Mouse (Mus musculus) testis, adult 2 months (tissue): ENCODE data around the gene Rai14. TPM values are rescaled to one million over a fixed set of nuclear protein-coding genes. Genes with fewer than 3 reads are reported as not detected.

ENCODE experiments used
- H3K27ac ChIP-seq: fragments of 200-500 bp; 2 replicates; pipeline ENCODE4 v1.5.1; 2012; ENCODE audit warnings: low read depth, low read length; ENCODE audit not compliant: control insufficient read depth, insufficient read depth
- H3K27me3 ChIP-seq: fragments of 200-500 bp; 2 replicates; pipeline ENCODE4 v1.6.1; 2012; ENCODE audit warnings: mild to moderate bottlenecking, low read length, moderate library complexity; ENCODE audit not compliant: control insufficient read depth, insufficient read depth
- H3K36me3 ChIP-seq: fragments of 200-500 bp; 2 replicates; pipeline ENCODE4 v1.6.1; 2012; ENCODE audit warnings: mild to moderate bottlenecking, low read length; ENCODE audit not compliant: control insufficient read depth, insufficient read depth
- H3K4me1 ChIP-seq: fragments of 200-500 bp; 2 replicates; pipeline ENCODE4 v1.6.1; 2012; ENCODE audit warnings: low read length; ENCODE audit not compliant: control insufficient read depth, insufficient read depth
- H3K4me3 ChIP-seq: fragments of 200-500 bp; 2 replicates; pipeline ENCODE4 v1.5.1; 2012; ENCODE audit warnings: low read depth, mild to moderate bottlenecking, low read length, moderate library complexity, mixed read lengths; ENCODE audit not compliant: control insufficient read depth
- CTCF ChIP-seq: fragments of 200-500 bp; IDR thresholded peaks from 2 replicates; pipeline ENCODE4 v1.5.1; 2012; ENCODE audit warnings: low read depth, mild to moderate bottlenecking, inconsistent platforms, low read length, moderate library complexity; ENCODE audit not compliant: control insufficient read depth, insufficient read depth, insufficient replicate concordance
- POLR2A ChIP-seq: fragments of 200-500 bp; IDR thresholded peaks from 2 replicates; pipeline ENCODE4 v1.6.1; 2012; ENCODE audit warnings: low read depth, mild to moderate bottlenecking, inconsistent platforms, low read length, moderate library complexity; ENCODE audit not compliant: control insufficient read depth
- polyA plus RNA-seq: library from polyadenylated mRNA; depleted of rRNA; stranded (reverse); fragments of >200 nt; gene quantifications from 2 replicates; pipeline ENCODE4 v1.2.3, GENCODE M21; 2012

The Rai14 gene
- polyA plus RNA-seq, 1 experiment = 80.0 TPM

GRCm38 (mm10) chr15:10680514-10680913, 33.9 kb downstream of the Rai14 start:
- H3K4me1 ChIP-seq = peaks cover 10% of the 10 kb centered on the region
- H3K4me3 ChIP-seq = no peak overlapping the region
- TF ChIP-seq CTCF (no peak), POLR2A (no peak)
- no peaks in the 10 kb centered on the region for H3K27me3 ChIP-seq
- no peaks in the 10 kb centered on the region for H3K36me3 ChIP-seq
- H3K27ac ChIP-seq = no peak overlapping the region

- Histone ChIP-seq H3K4me3 (no peak overlapping the region), H3K27ac (no peak overlapping the region; the same call in 1 of the 2 replicates), H3K36me3 (no peaks in the 10 kb centered on the region), H3K4me1 (peaks cover 10% of the 10 kb centered on the region), H3K27me3 (no peaks in the 10 kb centered on the region)
- TF ChIP-seq POLR2A (no peak), CTCF (no peak)
These were observed 34.9 kb downstream of the Rai14 start for GRCm38 (mm10) chr15:10679571-10679970.

- H3K27me3 ChIP-seq = no peaks in the 10 kb centered on the region
- no peaks in the 10 kb centered on the region for H3K36me3 ChIP-seq
- peaks cover 5% of the 10 kb centered on the region for H3K4me1 ChIP-seq
- no peak overlapping the region for H3K27ac ChIP-seq
- TF ChIP-seq CTCF (no peak), POLR2A (no peak)
- no peak overlapping the region for H3K4me3 ChIP-seq
These were observed 38.6 kb downstream of the Rai14 start for GRCm38 (mm10) chr15:10675801-10676200.

- TF ChIP-seq CTCF (no peak), POLR2A (no peak)
- Histone ChIP-seq H3K27me3 (no peaks in the 10 kb centered on the region), H3K36me3 (no peaks in the 10 kb centered on the region), H3K4me1 (peaks cover 3% of the 10 kb centered on the region), H3K27ac (no peak overlapping the region), H3K4me3 (no peak overlapping the region)
These were observed 41.5 kb downstream of the Rai14 start for GRCm38 (mm10) chr15:10672880-10673279.

DNA sequence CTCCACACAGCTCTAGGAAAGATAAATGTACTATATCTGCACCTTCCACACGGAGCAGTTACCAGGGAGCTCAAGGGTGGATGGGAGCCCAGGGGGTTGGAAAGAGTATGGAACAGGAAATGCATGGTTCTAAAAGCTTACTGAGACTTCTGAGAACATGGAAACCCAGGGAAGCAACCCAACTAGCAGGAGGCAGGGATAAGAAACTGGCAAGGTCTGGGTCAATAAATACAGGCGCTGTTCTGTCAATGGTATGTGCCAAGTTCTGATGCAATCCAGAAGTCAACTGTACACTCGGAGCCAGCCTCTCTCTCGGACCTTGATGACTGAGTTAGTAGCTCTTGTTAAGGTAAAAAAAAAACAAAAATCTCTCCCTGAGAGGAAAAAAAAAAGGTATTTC, 42.6 kb downstream of the Rai14 start:
- no peak for TF ChIP-seq POLR2A
- no peak for TF ChIP-seq CTCF
- no peaks in the 10 kb centered on the region for H3K36me3 ChIP-seq
- no peak overlapping the region for H3K27ac ChIP-seq
- peaks cover 3% of the 10 kb centered on the region for H3K4me1 ChIP-seq
- H3K27me3 ChIP-seq = no peaks in the 10 kb centered on the region
- no peak overlapping the region for H3K4me3 ChIP-seq

DNA sequence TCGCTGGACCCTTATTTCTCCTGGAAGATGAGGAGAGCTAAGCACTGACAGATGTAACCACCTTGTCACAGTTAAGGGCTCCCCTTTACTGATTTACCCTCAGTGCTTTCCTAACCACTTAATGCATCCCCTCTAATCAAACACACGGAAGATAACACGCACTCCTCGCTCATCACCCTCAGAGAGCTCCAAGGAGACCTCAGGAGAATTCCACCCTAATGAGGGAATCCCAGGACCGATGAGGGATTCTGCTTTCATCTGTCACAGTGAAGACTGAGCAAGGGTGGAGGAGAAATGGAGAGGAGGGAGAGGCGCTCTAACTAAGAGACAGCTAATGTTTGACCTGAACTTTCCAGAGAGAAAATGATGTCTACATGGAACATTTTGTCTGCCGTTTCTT, 44.3 kb downstream of the Rai14 start:
- Histone ChIP-seq H3K27me3 (no peaks in the 10 kb centered on the region), H3K4me1 (peaks cover 3% of the 10 kb centered on the region), H3K36me3 (no peaks in the 10 kb centered on the region), H3K27ac (no peak overlapping the region), H3K4me3 (no peak overlapping the region)
- TF ChIP-seq CTCF (no peak), POLR2A (no peak)

DNA sequence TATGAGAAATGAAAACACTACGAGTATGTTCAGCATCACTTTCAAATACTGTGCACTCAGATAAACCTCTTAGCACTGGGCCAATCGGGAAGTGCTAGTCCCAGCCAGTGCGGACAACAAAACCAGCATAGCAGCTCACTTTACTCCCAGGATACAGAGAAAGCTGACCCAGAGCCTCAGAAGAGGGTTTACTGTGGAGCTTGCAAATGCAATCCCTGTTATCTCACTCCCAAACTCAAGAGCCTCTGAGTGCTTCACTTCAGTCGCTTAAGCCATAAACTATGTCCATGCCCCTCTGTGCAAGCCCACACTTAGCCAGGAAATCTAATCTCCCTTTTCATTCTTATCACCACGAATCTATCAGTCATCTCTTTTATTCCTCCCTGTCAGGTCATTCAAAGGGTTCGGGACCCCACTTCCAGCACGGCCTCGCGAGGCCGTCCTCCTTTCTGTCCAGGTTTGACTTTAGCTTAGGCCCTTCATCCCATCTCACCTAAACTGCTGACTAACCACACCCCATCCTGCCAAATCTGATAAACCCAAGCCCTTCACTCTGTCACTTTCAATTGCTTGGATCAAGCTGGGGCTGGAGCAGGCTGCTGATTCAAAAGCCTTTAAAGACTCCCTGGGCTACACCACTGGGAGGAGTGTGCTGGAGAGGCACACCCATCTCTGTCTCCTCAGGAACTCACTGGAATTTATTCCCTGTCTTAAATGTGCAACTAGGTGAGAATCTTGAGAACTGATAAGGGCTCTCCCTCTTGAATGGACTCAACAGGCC, 46.1 kb downstream of the Rai14 start:
- no peak overlapping the region for H3K27ac ChIP-seq

More for the DNA sequence above, 46.1 kb downstream of the Rai14 start:
- Histone ChIP-seq H3K4me3 (no peak overlapping the region), H3K4me1 (peaks cover 3% of the 10 kb centered on the region), H3K27me3 (no peaks in the 10 kb centered on the region), H3K36me3 (no peaks in the 10 kb centered on the region)
- no peak for TF ChIP-seq CTCF
- no peak for TF ChIP-seq POLR2A
